Mouse (Mus musculus) layer of hippocampus, adult 9-11 months (tissue): Measurements from ENCODE around the gene Sppl2b.
"Not testable (repeated sequence)": the region's sequence is repeated elsewhere in the genome, so short reads cannot be mapped to it uniquely, and the experiment has no call there.

Source experiments
- DNase-seq: peaks from one replicate; pipeline ENCODE4 v3.0.0; 2022

Gene Sppl2b

GRCm38 (mm10) chr10:80854913-80855748, at the start of gene Sppl2b, which contains the start of gene Lsm7:
Sppl2b (plus strand) TSS chr10:80855275.
Lsm7 (minus strand) TSS chr10:80855209.
- DNase-seq = peak; percentile 94

- DNase-seq = no peak
Observed at GRCm38 (mm10) chr10:80805322-80805721, 49.8 kb upstream of the Sppl2b start.

GRCm38 (mm10) chr10:80805925-80806324, 49.1 kb upstream of the Sppl2b start:
- peak; percentile 70 for DNase-seq

- DNase-seq = no peak
Observed at GRCm38 (mm10) chr10:80806341-80807056, 48.6 kb upstream of the Sppl2b start.

- DNase-seq = peak; percentile 92
Observed at GRCm38 (mm10) chr10:80807057-80807627, 47.9 kb upstream of the Sppl2b start.

- DNase-seq = no peak
Observed at GRCm38 (mm10) chr10:80808099-80808984, 46.7 kb upstream of the Sppl2b start.

- no peak for DNase-seq
Observed at GRCm38 (mm10) chr10:80808985-80809632, 46.0 kb upstream of the Sppl2b start.

GRCm38 (mm10) chr10:80810084-80810483, 45.0 kb upstream of the Sppl2b start:
- DNase-seq = no peak

- no peak for DNase-seq
Observed at GRCm38 (mm10) chr10:80812391-80813041, 42.6 kb upstream of the Sppl2b start.

GRCm38 (mm10) chr10:80813366-80813765, 41.7 kb upstream of the Sppl2b start, which contains the start of gene Jsrp1:
Jsrp1 (minus strand) TSS chr10:80813498.
- DNase-seq = no peak

GRCm38 (mm10) chr10:80814800-80815199, 40.3 kb upstream of the Sppl2b start:
- no peak for DNase-seq

- DNase-seq = not testable (repeated sequence)
Observed at GRCm38 (mm10) chr10:80816303-80816702, 38.8 kb upstream of the Sppl2b start.

GRCm38 (mm10) chr10:80817164-80817563, 37.9 kb upstream of the Sppl2b start:
- DNase-seq = no peak

GRCm38 (mm10) chr10:80817955-80818354, 37.1 kb upstream of the Sppl2b start:
- DNase-seq = not testable (repeated sequence)

- no peak for DNase-seq
Observed at GRCm38 (mm10) chr10:80818599-80819281, 36.3 kb upstream of the Sppl2b start.

- no peak for DNase-seq
Observed at GRCm38 (mm10) chr10:80819406-80819805, 35.7 kb upstream of the Sppl2b start.

GRCm38 (mm10) chr10:80821991-80822390, 33.1 kb upstream of the Sppl2b start:
- DNase-seq = no peak

- no peak for DNase-seq
Observed at GRCm38 (mm10) chr10:80822528-80822927, 32.5 kb upstream of the Sppl2b start.

GRCm38 (mm10) chr10:80823316-80823715, 31.8 kb upstream of the Sppl2b start:
- no peak for DNase-seq

- DNase-seq = no peak
Observed at GRCm38 (mm10) chr10:80823847-80824643, 31.0 kb upstream of the Sppl2b start.
